Mouse (Mus musculus) heart, adult 11 months (tissue): ENCODE results near the gene Adam12.

ENCODE experiments used
- DNase-seq: peaks from one replicate; pipeline ENCODE4 v3.0.0; 2022

Adam12 gene

GRCm38 (mm10) chr7:133862233-133862632 lies 369.7 kb downstream of the Adam12 start:
- no peak for DNase-seq

DNA sequence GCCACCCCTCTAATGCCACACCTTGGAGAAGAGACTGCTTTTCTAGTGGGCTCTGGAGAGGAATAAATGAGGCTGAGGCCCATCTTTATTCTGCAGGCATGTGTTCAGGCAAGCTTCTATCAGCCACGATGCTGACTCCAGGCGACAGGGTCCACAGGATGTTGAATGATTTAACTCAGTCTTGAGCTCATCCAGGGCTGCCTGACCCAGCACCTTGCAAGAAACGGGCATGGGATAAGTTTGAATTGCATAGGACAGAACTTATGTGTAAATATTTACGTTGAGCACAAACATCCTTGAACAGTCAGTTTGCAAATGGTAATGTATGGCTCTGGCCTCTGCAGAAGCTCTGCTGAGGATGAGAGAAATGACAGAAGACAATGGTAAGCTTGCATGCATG lies 372.4 kb downstream of the Adam12 start:
- DNase-seq = no peak

DNA sequence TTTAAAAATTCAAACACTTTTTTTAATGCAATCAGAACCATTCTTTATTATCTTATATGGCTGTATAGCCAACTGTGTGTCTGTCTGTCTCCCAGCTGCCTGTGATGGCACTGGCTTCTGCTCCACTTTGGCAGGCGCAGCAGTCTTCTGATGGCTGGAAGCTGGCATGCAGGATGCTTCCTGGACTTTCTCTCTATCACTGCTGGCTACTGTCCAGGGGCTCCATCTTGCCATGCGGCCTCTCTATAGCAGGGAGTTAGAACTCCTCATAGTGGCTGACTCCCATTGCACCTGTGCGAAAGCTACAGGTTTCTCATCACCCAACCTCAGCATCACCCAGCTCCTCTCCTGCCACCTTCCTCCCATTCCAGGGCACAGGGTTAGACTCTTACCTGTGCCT lies 373.4 kb downstream of the Adam12 start:
- no peak for DNase-seq

DNA sequence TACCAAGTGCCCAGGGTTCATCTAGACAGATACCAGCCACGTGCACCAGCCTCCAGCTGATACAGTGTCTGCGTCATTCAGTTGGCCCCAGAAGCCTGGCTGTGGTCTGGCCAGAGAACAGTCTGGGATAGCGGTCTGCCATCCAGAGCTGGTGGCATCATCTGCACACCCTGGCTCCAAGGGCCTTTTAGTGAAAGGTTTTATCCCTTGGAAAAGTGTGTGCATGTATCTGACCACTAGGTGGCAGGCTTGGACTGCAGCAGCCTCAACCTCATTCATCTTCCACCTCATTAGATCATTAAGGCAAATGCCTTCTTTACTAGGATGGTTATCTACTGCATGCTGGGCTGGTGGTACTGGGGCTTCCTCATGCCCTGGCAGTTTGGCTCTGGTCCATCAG lies 375.7 kb downstream of the Adam12 start:
- peak; percentile 92 for DNase-seq

GRCm38 (mm10) chr7:133850735-133851134 lies 381.2 kb downstream of the Adam12 start:
- no peak for DNase-seq

GRCm38 (mm10) chr7:133848180-133848579 lies 383.8 kb downstream of the Adam12 start:
- peak; percentile 90 for DNase-seq

DNA sequence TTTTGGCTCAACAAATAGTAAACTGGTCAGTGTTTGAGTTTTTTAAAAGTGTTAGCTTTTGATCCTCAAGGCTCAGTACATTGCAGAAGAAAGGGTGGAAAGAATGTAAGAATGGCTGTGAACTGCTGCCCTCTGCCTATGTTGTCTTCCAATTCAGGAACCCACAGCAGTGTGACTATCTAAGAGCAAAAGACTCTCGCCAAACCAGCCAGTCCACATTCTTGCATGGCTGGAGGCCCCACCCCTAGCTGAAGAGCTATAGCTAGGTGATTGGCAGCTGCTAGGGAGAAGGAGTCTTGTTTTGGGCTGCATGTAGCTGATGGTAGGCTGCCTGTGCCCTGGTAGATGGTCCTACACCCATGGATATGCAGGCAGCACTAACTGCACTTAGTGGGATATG lies 384.8 kb downstream of the Adam12 start:
- no peak for DNase-seq

DNA sequence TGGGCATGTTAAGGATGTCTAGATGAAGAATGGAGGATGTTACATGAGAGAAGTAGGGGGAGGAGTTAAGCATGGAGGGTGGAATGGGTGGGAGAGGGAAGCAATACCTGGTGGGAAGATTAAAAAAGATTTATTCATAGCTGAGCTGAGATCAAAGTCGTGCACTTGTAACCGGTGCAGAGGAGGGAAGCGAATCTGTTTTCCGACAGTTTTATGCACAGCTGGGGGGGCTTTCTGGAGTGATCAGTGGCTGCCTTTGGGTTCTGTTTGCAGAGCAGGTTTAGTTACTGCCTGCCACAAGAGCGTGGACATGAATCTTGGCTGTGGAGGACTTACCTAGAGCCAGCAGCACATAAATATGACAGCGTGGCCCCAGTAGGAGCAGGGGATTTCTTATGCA lies 389.9 kb downstream of the Adam12 start:
- peak; percentile 44 for DNase-seq

DNA sequence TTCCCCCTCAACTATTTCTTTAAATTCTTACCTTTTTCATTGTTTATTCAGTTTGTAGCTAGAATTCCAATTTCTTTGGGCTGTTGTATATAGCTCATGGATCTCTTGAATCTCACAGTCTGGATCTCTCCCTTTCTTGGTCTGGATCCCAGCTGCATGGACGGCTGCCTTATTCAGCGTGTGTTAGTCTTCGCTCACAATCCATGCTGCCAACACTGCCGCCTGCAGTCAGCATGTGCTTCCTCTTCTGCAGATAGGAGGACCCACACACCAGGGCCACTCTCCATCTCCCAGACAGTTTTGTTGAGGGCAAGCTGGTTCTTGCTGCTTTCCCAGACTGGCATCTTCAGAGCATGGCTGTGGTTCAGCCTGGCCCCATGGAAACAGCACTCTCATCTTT lies 392.4 kb downstream of the Adam12 start:
- peak; percentile 71 for DNase-seq
